Mouse (Mus musculus): Measurements from ENCODE around the gene Pah.
A peak's percentile ranks its signal among the peaks of the same experiment; 100 is the strongest.

The Pah gene

GRCm38 (mm10) chr10:87521646-87522045 lies at the start of gene Pah:
Gene Pah (plus strand): TSS chr10:87521795.
- no peak for DNase-seq (ENCODE audit: low spot score)

GRCm38 (mm10) chr10:87473475-87474131 lies 48.0 kb upstream of the Pah start:
- DNase-seq (ENCODE audit: low spot score) = peak; percentile 49

GRCm38 (mm10) chr10:87474971-87475370 lies 46.6 kb upstream of the Pah start:
- DNase-seq (ENCODE audit: low spot score) = peak; percentile 12

GRCm38 (mm10) chr10:87477895-87478294 lies 43.7 kb upstream of the Pah start:
- no peak for DNase-seq (ENCODE audit: low spot score)

GRCm38 (mm10) chr10:87484831-87485720 lies 36.5 kb upstream of the Pah start:
- peak; percentile 63 for DNase-seq (ENCODE audit: low spot score)

- peak; percentile 77 for DNase-seq (ENCODE audit: low spot score)
These were observed 35.6 kb upstream of the Pah start for GRCm38 (mm10) chr10:87485721-87486620.

- DNase-seq (ENCODE audit: low spot score) = peak; percentile 92
These were observed 33.0 kb upstream of the Pah start for GRCm38 (mm10) chr10:87488429-87489145.

GRCm38 (mm10) chr10:87489246-87490009 lies 32.2 kb upstream of the Pah start:
- DNase-seq (ENCODE audit: low spot score) = peak; percentile 83

- peak; percentile 22 for DNase-seq (ENCODE audit: low spot score)
These were observed 31.3 kb upstream of the Pah start for GRCm38 (mm10) chr10:87490328-87490727.

- peak; percentile 61 for DNase-seq (ENCODE audit: low spot score)
These were observed 30.0 kb upstream of the Pah start for GRCm38 (mm10) chr10:87491485-87492040.

GRCm38 (mm10) chr10:87492332-87492660 lies 29.3 kb upstream of the Pah start:
- DNase-seq (ENCODE audit: low spot score) = no peak

GRCm38 (mm10) chr10:87492661-87493551 lies 28.7 kb upstream of the Pah start:
- peak; percentile 79 for DNase-seq (ENCODE audit: low spot score)

GRCm38 (mm10) chr10:87493576-87493975 lies 28.0 kb upstream of the Pah start, which contains the start of gene Ascl1:
Gene Ascl1 (minus strand): TSS chr10:87493660.
- DNase-seq (ENCODE audit: low spot score) = no peak

GRCm38 (mm10) chr10:87494176-87494575 lies 27.4 kb upstream of the Pah start:
- no peak for DNase-seq (ENCODE audit: low spot score)

- peak; percentile 40 for DNase-seq (ENCODE audit: low spot score)
These were observed 27.0 kb upstream of the Pah start for GRCm38 (mm10) chr10:87494596-87494995.

GRCm38 (mm10) chr10:87497056-87497455 lies 24.5 kb upstream of the Pah start:
- no peak for DNase-seq (ENCODE audit: low spot score)

GRCm38 (mm10) chr10:87500926-87501658 lies 20.5 kb upstream of the Pah start:
- DNase-seq (ENCODE audit: low spot score) = peak; percentile 56

GRCm38 (mm10) chr10:87501659-87502042 lies 19.9 kb upstream of the Pah start:
- DNase-seq (ENCODE audit: low spot score) = peak; percentile 59

GRCm38 (mm10) chr10:87502283-87502682 lies 19.3 kb upstream of the Pah start:
- DNase-seq (ENCODE audit: low spot score) = peak; percentile 77
